Mouse (Mus musculus): ENCODE data around the gene Hagh.

The Hagh gene

GRCm38 (mm10) chr17:24902671-24903474, 62.9 kb downstream of the Hagh start:
- no peak for DNase-seq (ENCODE audit: low spot score in 2 of 2)

- DNase-seq (ENCODE audit: low spot score in 2 of 2), result no peak
Observed at GRCm38 (mm10) chr17:24903767-24904166, 63.8 kb downstream of the Hagh start.

- no peak for DNase-seq (ENCODE audit: low spot score in 2 of 2)
Observed at GRCm38 (mm10) chr17:24907591-24907990, 67.6 kb downstream of the Hagh start.

- no peak for DNase-seq (ENCODE audit: low spot score in 2 of 2)
Observed at GRCm38 (mm10) chr17:24913984-24914383, 74.0 kb downstream of the Hagh start.
